Mouse (Mus musculus): ENCODE measurements around the gene Rexo2. TPM values are rescaled to one million over a fixed set of nuclear protein-coding genes. Genes with fewer than 3 reads are reported as not detected.

Rexo2 gene
- total RNA-seq, 2 experiments from 2014 or later: 65.3 to 67.9 TPM

Small RNAs within 50 kb of the gene (microRNA-seq; reads per million reads assigned to microRNA genes)
- gene Gm23653: 0 reads per million in 2 experiments

Other genes with a start within 250 kb of the Rexo2 start
- 1 to 10 TPM; 2.1 to 2.3 TPM for gene Nxpe2, start 127.2 kb downstream of the Rexo2 start, total RNA-seq (2021)
- 10 to 100 TPM; 30.6 to 34.9 TPM for gene Rbm7, start 14.7 kb upstream of the Rexo2 start, total RNA-seq (2021)
- 10 to 100 TPM; 26.4 TPM for gene Gm5617, start 14.8 kb upstream of the Rexo2 start, total RNA-seq (2021)
- gene Nnmt, start 124.5 kb upstream of the Rexo2 start, total RNA-seq (2021): 10 to 100 TPM; 12.5 to 14.2 TPM

Measured in heart, postnatal 10 days (tissue).